Comparison of ENCODE assay signal across 9 mouse cellular contexts in genomic region chr3:88331282-88331681, GRCm38 (mm10). TPM values are rescaled to one million over a fixed set of nuclear protein-coding genes. Genes with fewer than 3 reads are reported as not detected.
DNase-seq lines count a peak whose midpoint lies in the region; ATAC-seq lines count a peak whose summit lies in the region.
"Had no signal": no experiment of that assay in that cellular context is flagged by ENCODE, and none has a peak within 500 bp of the region (broad histone marks: within the 10 kb centered on the region; RNA-seq: fewer than 3 reads in every experiment).

No protein-coding gene starts in this region.

- peak; percentile 63 for DNase-seq in gastrocnemius, adult 18-20 months (ENCODE audit: low spot score)
- DNase-seq in gastrocnemius, postnatal 14 days = no peak
- DNase-seq in 416B (ENCODE audit: low read depth) (peak; percentile 75), ZHBTc4 (ENCODE audit: low read depth, low spot score) (peak; percentile 85)
- peak; percentile 29 to 61 for DNase-seq in heart, postnatal 14 days
- peak; percentile 8 for DNase-seq in retina, adult 2 months (ENCODE audit: low read depth, low spot score)
- DNase-seq in layer of hippocampus, adult 9-10 months (ENCODE audit: low spot score) = no peak

- 23% methylated on average over 2 of the region's 2 CpGs for WGBS in neural tube, embryonic 15.5 days

- H3K27ac ChIP-seq in neural tube, embryonic 15.5 days (replicated peaks) = no peak overlapping the region
- H3K27ac ChIP-seq: liver, embryonic 15.5 days had no signal

- H3K36me3 ChIP-seq in neural tube, embryonic 15.5 days = peaks cover 9% of the 10 kb centered on the region; the same call in 1 of the 2 replicates

- H3K4me1 ChIP-seq in neural tube, embryonic 15.5 days = peaks cover 14% of the 10 kb centered on the region

- H3K4me3 ChIP-seq in neural tube, embryonic 15.5 days (replicated peaks) = no peak overlapping the region
- H3K4me3 ChIP-seq: liver, embryonic 15.5 days had no signal

- H3K27me3 ChIP-seq in neural tube, embryonic 15.5 days (replicated peaks) = no peaks in the 10 kb centered on the region
- H3K27me3 ChIP-seq: liver, embryonic 15.5 days had no signal

- H3K4me2 ChIP-seq in neural tube, embryonic 15.5 days = no peak overlapping the region
- H3K4me2 ChIP-seq: liver, embryonic 15.5 days had no signal

- intact Hi-C loops in gastrocnemius, postnatal 14 days (cut with DNase I; ENCODE audit: low total_unique reads) = no loop called here
- intact Hi-C loops in heart, postnatal 14 days (cut with DNase I) = no loop called here

- H3K9ac ChIP-seq in neural tube, embryonic 15.5 days (replicated peaks) = no peak overlapping the region
- H3K9ac ChIP-seq: liver, embryonic 15.5 days had no signal

- ATAC-seq in neural tube, embryonic 15.5 days (ENCODE audit: low FRiP score) = no peak

- H3K9me3 ChIP-seq in neural tube, embryonic 15.5 days (replicated peaks) = no peaks in the 10 kb centered on the region
- H3K9me3 ChIP-seq: liver, embryonic 15.5 days had no signal

RNA-seq across cellular contexts. Expression of gene Tmem79, which starts 4.7 kb away (rescaled TPM):
- 1 to 10 TPM; 3.1 to 3.9 TPM for total RNA-seq in gastrocnemius, adult 18-20 months (2021)
- 1 to 10 TPM; 1.8 to 2.1 TPM for total RNA-seq in gastrocnemius, postnatal 14 days (2021)
- total RNA-seq in heart, postnatal 14 days (2021) = 1 to 10 TPM; 1.6 TPM
- 1.9 and 3.3 TPM in 2 replicates for polyA plus RNA-seq in neural tube, embryonic 15.5 days (2015; fragmentation: Nextera tagmentation; extraction: Ambion mirVana)

RNA-seq across cellular contexts. Expression of gene Smg5, which starts 4.8 kb away (rescaled TPM):
- total RNA-seq in gastrocnemius, adult 18-20 months (2021) = 10 to 100 TPM; 37.5 to 48.1 TPM
- total RNA-seq in gastrocnemius, postnatal 14 days (2021) = 10 to 100 TPM; 29.2 to 32.4 TPM
- total RNA-seq in heart, postnatal 14 days (2021) = 10 to 100 TPM; 41.5 to 44.3 TPM
- polyA plus RNA-seq in neural tube, embryonic 15.5 days (2015; fragmentation: Nextera tagmentation; extraction: Ambion mirVana) = 57.7 and 60.8 TPM in 2 replicates

RNA-seq across cellular contexts. Expression of gene Glmp, which starts 6.5 kb away (rescaled TPM):
- 10 to 100 TPM; 41.2 to 41.8 TPM for total RNA-seq in gastrocnemius, adult 18-20 months (2021)
- total RNA-seq in gastrocnemius, postnatal 14 days (2021) = 10 to 100 TPM; 50.4 to 52.3 TPM
- total RNA-seq in heart, postnatal 14 days (2021) = 10 to 100 TPM; 90.8 to 98.8 TPM
- 102 and 129 TPM in 2 replicates for polyA plus RNA-seq in neural tube, embryonic 15.5 days (2015; fragmentation: Nextera tagmentation; extraction: Ambion mirVana)

RNA-seq across cellular contexts. Expression of gene Paqr6, which starts 33.1 kb away (rescaled TPM):
- total RNA-seq in gastrocnemius, adult 18-20 months (2021) = under 1 TPM; 0.50 to 0.75 TPM
- total RNA-seq in gastrocnemius, postnatal 14 days (2021) = 1 to 10 TPM in 1 of 2 experiments, under 1 TPM in 1; 0.22 to 1.5 TPM
- total RNA-seq in heart, postnatal 14 days (2021) = under 1 TPM; 0.22 to 0.67 TPM
- 1.6 and 2.5 TPM in 2 replicates for polyA plus RNA-seq in neural tube, embryonic 15.5 days (2015; fragmentation: Nextera tagmentation; extraction: Ambion mirVana)

RNA-seq across cellular contexts. Expression of gene Cct3, which starts 34.4 kb away (rescaled TPM):
- total RNA-seq in gastrocnemius, adult 18-20 months (2021) = 100 to 1,000 TPM in 1 of 2 experiments, 10 to 100 TPM in 1; 84.1 to 107 TPM
- 100 to 1,000 TPM; 132 to 151 TPM for total RNA-seq in gastrocnemius, postnatal 14 days (2021)
- total RNA-seq in heart, postnatal 14 days (2021) = 100 to 1,000 TPM; 165 to 187 TPM
- polyA plus RNA-seq in neural tube, embryonic 15.5 days (2015; fragmentation: Nextera tagmentation; extraction: Ambion mirVana) = 426 and 468 TPM in 2 replicates

Comparison
In these comparisons a context has a peak if more than half of its experiments do, and no peak if none do; other contexts are left out.
1. DNase-seq: peak in gastrocnemius, adult 18-20 months (single experiment), 416B (single experiment), ZHBTc4 (single experiment), heart, postnatal 14 days (2 of 2) and retina, adult 2 months (single experiment); none in gastrocnemius, postnatal 14 days (single experiment) and layer of hippocampus, adult 9-10 months (single experiment).